Mouse (Mus musculus): ENCODE results near the gene Nlrp4e. TPM values are rescaled to one million over a fixed set of nuclear protein-coding genes. Genes with fewer than 3 reads are reported as not detected.

The Nlrp4e gene
- not detected for polyA plus RNA-seq (2017; shearing (Covaris generic))

GRCm38 (mm10) chr7:23300892-23301291 lies at the start of gene Nlrp4e:
Gene Nlrp4e, plus strand, starts transcription at chr7:23301192.

DNA sequence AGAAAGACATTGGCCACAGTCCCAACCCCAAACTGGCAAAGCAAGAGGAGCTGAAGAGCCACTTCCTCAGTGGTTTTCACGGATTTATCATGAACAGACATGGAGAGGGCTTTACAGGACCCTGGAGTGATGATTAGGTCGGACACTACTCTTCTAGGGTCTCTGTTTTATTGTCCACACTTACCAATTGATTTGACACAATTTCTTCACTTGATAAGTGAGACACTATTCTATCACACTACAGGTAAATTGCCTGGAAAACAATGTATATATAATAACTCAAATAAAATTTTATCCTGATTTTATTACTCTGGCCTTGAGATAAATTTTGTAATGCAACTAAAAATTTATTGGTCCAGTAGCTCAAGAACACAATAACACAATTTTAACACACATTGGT lies 49.4 kb upstream of the Nlrp4e start, which contains the start of gene Vmn1r166:
Vmn1r166 (minus strand) TSS at position 101 of the 400 bp plus-strand sequence.

GRCm38 (mm10) chr7:23278800-23279199 lies 22.2 kb upstream of the Nlrp4e start, which contains the start of gene Gm6902:
Gene Gm6902, minus strand, starts transcription at chr7:23278900.

GRCm38 (mm10) chr7:23385589-23385988 lies 84.6 kb downstream of the Nlrp4e start, which contains the start of gene Nlrp5:
Gene Nlrp5, plus strand, starts transcription at chr7:23385889.

Other genes with a start within 250 kb of the Nlrp4e start
- not detected for gene Vmn1r163, start 245.7 kb upstream of the Nlrp4e start, polyA plus RNA-seq (2017; shearing (Covaris generic))
- gene Gm8720, start 233.7 kb upstream of the Nlrp4e start, polyA plus RNA-seq (2017; shearing (Covaris generic)): not detected
- not detected for gene Gm10662, start 156.7 kb upstream of the Nlrp4e start, polyA plus RNA-seq (2017; shearing (Covaris generic))
- not detected for gene Vmn1r165, start 83.9 kb upstream of the Nlrp4e start, polyA plus RNA-seq (2017; shearing (Covaris generic))
- not detected for gene Vmn1r166, start 49.5 kb upstream of the Nlrp4e start, polyA plus RNA-seq (2017; shearing (Covaris generic))
- not detected for gene Gm6902, start 22.3 kb upstream of the Nlrp4e start, polyA plus RNA-seq (2017; shearing (Covaris generic))
- not detected for gene Nlrp5, start 84.7 kb downstream of the Nlrp4e start, polyA plus RNA-seq (2017; shearing (Covaris generic))
- not detected for gene Vmn1r167, start 206.0 kb downstream of the Nlrp4e start, polyA plus RNA-seq (2017; shearing (Covaris generic))
- gene Vmn1r168, start 238.5 kb downstream of the Nlrp4e start, polyA plus RNA-seq (2017; shearing (Covaris generic)): not detected

Data from inflammation-experienced regulatory T-cells, adult 16 weeks (primary cell).